Mouse (Mus musculus) limb, embryonic 11.5 days (tissue): ENCODE data around the gene Atp11a. TPM values are rescaled to one million over a fixed set of nuclear protein-coding genes. Genes with fewer than 3 reads are reported as not detected.

ENCODE experiments used
- ATAC-seq: fragments of 200-750 bp; cut with Nextera tagmentation; 2 replicates; pipeline ENCODE4 v1.8.0; 2017; ENCODE audit warnings: low read depth; ENCODE audit not compliant: insufficient number of reproducible peaks, low FRiP score, low TSS enrichment
- DNase-seq: peaks from one replicate; pipeline ENCODE4 v3.0.0-alpha.2; 2015; ENCODE audit warnings: low spot score
- H3K27ac ChIP-seq: fragments of 300-500 bp; sonication (generic); replicated peaks from 2 replicates; pipeline ENCODE4 v1.5.1; 2014; ENCODE audit warnings: low read depth, mild to moderate bottlenecking, low read length
- H3K27me3 ChIP-seq: fragments of 300-500 bp; sonication (generic); 2 replicates; pipeline ENCODE4 v1.6.1; 2014; ENCODE audit warnings: mild to moderate bottlenecking, low read length, mixed read lengths; ENCODE audit not compliant: control insufficient read depth, insufficient read depth
- H3K36me3 ChIP-seq: fragments of 300-500 bp; sonication (generic); 2 replicates; pipeline ENCODE4 v1.6.1; 2014; ENCODE audit warnings: mild to moderate bottlenecking, low read length, moderate library complexity, mixed read lengths; ENCODE audit not compliant: control insufficient read depth, insufficient read depth
- H3K4me1 ChIP-seq: fragments of 300-500 bp; sonication (generic); 2 replicates; pipeline ENCODE4 v1.6.1; 2014; ENCODE audit warnings: low read length, mixed read lengths; ENCODE audit not compliant: control insufficient read depth, insufficient read depth
- H3K4me2 ChIP-seq: fragments of 300-500 bp; sonication (generic); 2 replicates; pipeline ENCODE4 v1.6.1; 2014; ENCODE audit warnings: low read depth, mild to moderate bottlenecking, moderate library complexity; ENCODE audit not compliant: severe bottlenecking
- H3K4me3 ChIP-seq: fragments of 300-500 bp; sonication (generic); 2 replicates; pipeline ENCODE4 v1.5.1; 2014; ENCODE audit warnings: low read depth, low read length
- H3K9ac ChIP-seq: fragments of 300-500 bp; sonication (generic); 2 replicates; pipeline ENCODE4 v1.6.1; 2014; ENCODE audit warnings: mild to moderate bottlenecking, low read length
- H3K9me3 ChIP-seq: fragments of 300-500 bp; sonication (generic); 2 replicates; pipeline ENCODE4 v1.6.1; 2016; ENCODE audit warnings: low read length; ENCODE audit not compliant: control insufficient read depth
- WGBS: fragments of 180-500 bp; shearing (Covaris S2); extraction: QIAGEN DNeasy Blood & Tissue Kit; methylation state at CpG from one replicate; pipeline ENCODE4 v1.1.7; 2014; 5-methylcytosine and 5-hydroxymethylcytosine counted together
- polyA plus RNA-seq: library from polyadenylated mRNA; unstranded; fragments of >200 nt; fragmentation: Nextera tagmentation; extraction: Ambion mirVana; gene quantifications from 2 replicates; pipeline ENCODE4 v1.2.1, GENCODE M21; 2014

Atp11a gene
- polyA plus RNA-seq, 1 experiment from 2014 or later: 11.8 TPM

DNA sequence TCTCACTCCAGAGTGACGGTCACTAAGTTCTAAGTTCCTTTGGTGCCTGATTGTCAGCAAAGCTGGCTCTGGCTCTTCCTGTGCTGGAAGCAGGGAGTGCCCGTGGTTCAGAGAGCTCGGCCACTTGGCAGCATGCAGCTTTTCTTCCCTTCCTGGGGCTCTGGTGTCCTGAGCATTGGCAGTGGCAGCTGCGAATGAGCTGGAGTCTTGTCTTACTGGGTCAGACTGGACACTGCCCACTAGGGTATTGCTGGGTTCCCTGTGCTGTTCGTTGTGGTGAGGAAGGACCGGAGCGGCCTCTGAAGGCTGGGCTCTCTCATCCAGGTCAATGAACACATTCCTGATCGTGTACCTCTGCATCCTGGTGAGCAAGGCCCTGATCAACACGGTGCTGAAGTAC lies 70.3 kb downstream of the Atp11a start:
- H3K4me1 ChIP-seq: no peaks in the 10 kb centered on the region
- no peak overlapping the region for H3K9ac ChIP-seq
- ATAC-seq (no peak), DNase-seq (no peak)
- H3K36me3 ChIP-seq: no peaks in the 10 kb centered on the region; the same call in 1 of the 2 replicates
- no peak overlapping the region for H3K4me2 ChIP-seq
- no peak overlapping the region for H3K27ac ChIP-seq
- H3K9me3 ChIP-seq: no peaks in the 10 kb centered on the region
- no peak overlapping the region for H3K4me3 ChIP-seq
- H3K27me3 ChIP-seq: no peaks in the 10 kb centered on the region
- 93% methylated on average over 9 of the region's 9 CpGs for WGBS

DNA sequence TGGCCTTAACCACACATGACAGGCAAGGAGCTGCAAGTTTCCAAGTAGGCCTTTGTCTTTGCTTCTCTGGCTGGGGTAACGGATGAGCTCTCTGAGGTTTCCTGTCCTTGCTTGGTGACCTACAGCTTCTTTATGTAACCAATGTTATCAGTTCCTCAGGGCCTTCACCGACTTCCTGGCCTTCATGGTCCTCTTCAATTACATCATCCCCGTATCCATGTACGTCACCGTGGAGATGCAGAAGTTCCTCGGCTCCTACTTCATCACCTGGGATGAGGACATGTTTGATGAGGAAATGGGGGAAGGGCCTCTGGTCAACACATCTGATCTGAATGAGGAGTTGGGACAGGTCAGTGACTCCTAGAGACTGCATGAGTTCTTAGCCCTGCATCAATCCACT lies 71.5 kb downstream of the Atp11a start:
- WGBS: 90% methylated on average over 6 of the region's 6 CpGs
- ATAC-seq (no peak), DNase-seq (no peak)
- Histone ChIP-seq H3K36me3 (peaks cover 3% of the 10 kb centered on the region; the same call in 1 of the 2 replicates), H3K4me1 (no peaks in the 10 kb centered on the region), H3K4me2 (no peak overlapping the region), H3K9ac (no peak overlapping the region), H3K27ac (no peak overlapping the region), H3K9me3 (no peaks in the 10 kb centered on the region), H3K27me3 (no peaks in the 10 kb centered on the region), H3K4me3 (no peak overlapping the region)

DNA sequence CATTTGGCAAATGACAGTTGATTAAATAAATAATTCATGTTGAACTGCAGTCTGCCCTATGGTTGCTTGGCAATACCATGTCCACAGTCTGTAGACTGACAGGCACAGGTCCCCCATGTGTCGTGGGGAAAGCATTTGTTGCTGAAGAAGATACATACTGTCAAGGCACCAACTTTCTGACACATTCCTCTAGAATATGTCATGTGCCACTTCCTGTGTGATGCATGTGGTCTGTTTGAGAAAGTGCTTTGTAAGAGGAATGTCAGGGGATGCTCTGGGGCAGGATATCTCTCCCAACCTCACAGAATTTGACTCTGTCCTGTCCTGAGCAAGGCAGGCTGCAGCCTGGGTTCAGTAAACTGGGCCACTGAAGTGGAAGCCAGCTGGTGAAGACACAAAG lies 72.6 kb downstream of the Atp11a start:
- Histone ChIP-seq H3K9me3 (no peaks in the 10 kb centered on the region), H3K4me1 (no peaks in the 10 kb centered on the region), H3K4me2 (no peak overlapping the region), H3K4me3 (no peak overlapping the region), H3K36me3 (peaks cover 3% of the 10 kb centered on the region; the same call in 1 of the 2 replicates), H3K27me3 (no peaks in the 10 kb centered on the region), H3K27ac (no peak overlapping the region), H3K9ac (no peak overlapping the region)
- ATAC-seq (no peak), DNase-seq (no peak)
- WGBS: 85% methylated on average over 1 of the region's 1 CpGs

- peaks cover 9% of the 10 kb centered on the region; the same call in 1 of the 2 replicates for H3K36me3 ChIP-seq
- no peaks in the 10 kb centered on the region for H3K4me1 ChIP-seq
- no peak overlapping the region for H3K27ac ChIP-seq
- no peaks in the 10 kb centered on the region for H3K27me3 ChIP-seq
- H3K9me3 ChIP-seq: no peaks in the 10 kb centered on the region
- H3K4me3 ChIP-seq: no peak overlapping the region
- no peak overlapping the region for H3K9ac ChIP-seq
- WGBS: 85% methylated on average over 7 of the region's 7 CpGs
- no peak for DNase-seq
- H3K4me2 ChIP-seq: no peak overlapping the region
- no peak for ATAC-seq
Observed at GRCm38 (mm10) chr8:12831659-12832589, 75.1 kb downstream of the Atp11a start.

GRCm38 (mm10) chr8:12833616-12834015 lies 76.8 kb downstream of the Atp11a start:
- no peak for ATAC-seq
- no peak overlapping the region for H3K4me3 ChIP-seq
- peaks cover 9% of the 10 kb centered on the region; the same call in 1 of the 2 replicates for H3K36me3 ChIP-seq
- no peak for DNase-seq
- H3K27ac ChIP-seq: no peak overlapping the region
- no peaks in the 10 kb centered on the region for H3K27me3 ChIP-seq
- no peak overlapping the region for H3K9ac ChIP-seq
- no peaks in the 10 kb centered on the region for H3K4me1 ChIP-seq
- WGBS: 89% methylated on average over 5 of the region's 5 CpGs
- H3K9me3 ChIP-seq: no peaks in the 10 kb centered on the region
- no peak overlapping the region for H3K4me2 ChIP-seq

GRCm38 (mm10) chr8:12840834-12841233 lies 84.0 kb downstream of the Atp11a start:
- H3K9ac ChIP-seq: no peak overlapping the region
- H3K4me2 ChIP-seq: no peak overlapping the region
- no peaks in the 10 kb centered on the region for H3K27me3 ChIP-seq
- no peak overlapping the region for H3K4me3 ChIP-seq
- H3K9me3 ChIP-seq: no peaks in the 10 kb centered on the region
- H3K4me1 ChIP-seq: no peaks in the 10 kb centered on the region
- ATAC-seq (no peak), DNase-seq (no peak)
- no peak overlapping the region for H3K27ac ChIP-seq
- WGBS: 91% methylated on average over 7 of the region's 7 CpGs
- H3K36me3 ChIP-seq: no peaks in the 10 kb centered on the region

DNA sequence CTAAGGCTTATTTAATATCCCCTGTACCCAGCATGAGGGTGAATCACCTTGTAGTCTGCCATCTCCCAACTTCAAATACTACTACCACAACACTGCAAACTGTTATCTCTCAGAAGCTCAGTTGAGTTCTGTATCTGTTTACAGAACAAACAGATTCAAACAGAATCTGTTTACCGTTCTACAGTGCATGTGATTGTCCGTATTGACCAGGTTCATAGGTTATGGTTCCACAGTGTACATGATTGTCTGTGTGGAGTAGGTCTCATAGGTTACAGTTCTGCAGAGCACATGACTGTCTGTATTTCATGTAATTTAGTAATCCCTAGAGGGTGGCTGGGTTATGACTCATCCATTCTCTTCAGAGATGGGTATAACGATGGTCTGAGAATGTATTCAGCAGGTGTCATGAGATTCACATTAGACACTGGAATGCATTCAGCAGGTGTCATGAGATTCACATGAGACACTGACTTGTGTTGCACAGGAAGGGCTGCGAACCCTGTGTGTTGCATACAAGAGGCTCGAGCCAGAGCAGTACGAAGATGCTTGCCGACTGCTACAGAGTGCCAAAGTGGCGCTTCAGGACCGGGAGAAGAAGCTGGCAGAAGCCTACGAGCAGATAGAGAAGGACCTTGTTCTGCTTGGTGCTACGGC lies 85.7 kb downstream of the Atp11a start:
- H3K4me3 ChIP-seq: no peak overlapping the region
- H3K36me3 ChIP-seq: no peaks in the 10 kb centered on the region
- H3K27me3 ChIP-seq: no peaks in the 10 kb centered on the region
- H3K9me3 ChIP-seq: no peaks in the 10 kb centered on the region
- no peak overlapping the region for H3K27ac ChIP-seq
- no peak overlapping the region for H3K4me2 ChIP-seq
- no peaks in the 10 kb centered on the region for H3K4me1 ChIP-seq
- ATAC-seq (no peak), DNase-seq (no peak)
- no peak overlapping the region for H3K9ac ChIP-seq
- 93% methylated on average over 11 of the region's 11 CpGs for WGBS

- Histone ChIP-seq H3K9ac (no peak overlapping the region), H3K27ac (no peak overlapping the region)
Observed at GRCm38 (mm10) chr8:12844347-12844950, 87.6 kb downstream of the Atp11a start.

More at GRCm38 (mm10) chr8:12844347-12844950, 87.6 kb downstream of the Atp11a start:
- ATAC-seq (no peak), DNase-seq (no peak)
- no peaks in the 10 kb centered on the region for H3K27me3 ChIP-seq
- no peak overlapping the region for H3K4me2 ChIP-seq
- H3K9me3 ChIP-seq: no peaks in the 10 kb centered on the region
- H3K4me1 ChIP-seq: no peaks in the 10 kb centered on the region
- H3K4me3 ChIP-seq: no peak overlapping the region
- WGBS: 91% methylated on average over 16 of the region's 16 CpGs
- H3K36me3 ChIP-seq: no peaks in the 10 kb centered on the region
